Mouse (Mus musculus): ENCODE results near the gene E030025P04Rik.

GRCm38 (mm10) chr11:109188235-109188634 lies 44.1 kb upstream of the E030025P04Rik start:
- TF ChIP-seq CTCF (IDR thresholded peaks at IDR 0.05; ENCODE audit: low read depth, low read length), result no peak
- TF ChIP-seq GATA1 (IDR thresholded peaks at IDR 0.05; ENCODE audit: borderline replicate concordance, low read length), result no peak
